Comparison of ENCODE assay signal across 10 mouse cellular contexts in the genomic region with DNA sequence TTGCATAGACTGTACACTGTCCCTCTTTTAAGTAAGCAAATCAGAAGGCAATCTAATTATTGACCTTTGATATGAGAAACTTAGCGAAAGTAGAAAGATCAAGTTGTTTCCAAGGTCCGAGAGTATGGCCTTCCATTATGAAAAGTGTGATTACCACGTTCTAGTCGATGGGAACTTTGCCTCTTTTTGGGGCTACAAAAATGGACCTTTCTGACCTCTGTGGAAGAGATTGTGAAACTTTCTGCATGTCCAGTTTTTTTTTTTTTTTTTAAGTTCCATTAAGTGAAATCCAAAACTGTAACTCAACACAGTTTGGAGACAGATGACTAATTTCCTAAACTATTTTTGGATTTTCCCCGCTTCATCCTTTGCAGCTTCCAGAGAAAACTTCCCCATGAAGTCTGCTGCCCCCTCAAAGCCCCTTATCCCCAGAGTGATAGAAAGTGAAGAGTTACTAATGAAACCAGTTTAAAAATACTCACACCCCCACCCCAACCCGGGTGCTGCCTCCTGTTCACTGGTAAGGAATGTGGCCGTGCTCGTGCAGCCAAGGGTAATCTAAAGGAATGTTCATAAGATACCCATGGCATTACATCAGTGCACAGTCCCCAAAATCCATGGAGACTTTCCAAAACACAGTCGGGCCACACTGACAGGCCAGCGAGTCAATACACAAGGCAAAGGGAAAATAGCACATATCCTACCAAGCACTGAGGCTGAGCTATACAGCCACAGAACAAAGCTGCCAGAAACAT. TPM values are rescaled to one million over a fixed set of nuclear protein-coding genes. Genes with fewer than 3 reads are reported as not detected.
A peak's percentile ranks its signal among the peaks of the same experiment; 100 is the strongest.
DNase-seq lines count a peak whose midpoint lies in the region; ATAC-seq and TF ChIP-seq lines count a peak whose summit lies in the region.
"Had no signal": no experiment of that assay in that cellular context is flagged by ENCODE, and none has a peak within 500 bp of the region (broad histone marks: within the 10 kb centered on the region; RNA-seq: fewer than 3 reads in every experiment).

No protein-coding gene starts in this region.

- H3K4me3 ChIP-seq in C2C12 (ENCODE audit: insufficient read depth, poor library complexity, severe bottlenecking), result no peak overlapping the region
- H3K4me3 ChIP-seq in lung, postnatal 0 days (ENCODE audit: low read depth, low read length), result no peak overlapping the region
- no peak overlapping the region for H3K4me3 ChIP-seq in forebrain, embryonic 16.5 days (replicated peaks; ENCODE audit: low read length)
- H3K4me3 ChIP-seq: forebrain, embryonic 12.5 days had no signal

- H3K36me3 ChIP-seq in C2C12 (ENCODE audit: control insufficient read depth, insufficient read depth), result no peaks in the 10 kb centered on the region
- H3K36me3 ChIP-seq in lung, postnatal 0 days (ENCODE audit: insufficient read depth, low read length), result no peaks in the 10 kb centered on the region
- H3K36me3 ChIP-seq in forebrain, embryonic 16.5 days (ENCODE audit: control insufficient read depth, insufficient read depth), result no peaks in the 10 kb centered on the region
- H3K36me3 ChIP-seq: forebrain, embryonic 12.5 days had no signal

- H3K9ac ChIP-seq in lung, postnatal 0 days (replicated peaks; ENCODE audit: low read depth), result no peak overlapping the region
- H3K9ac ChIP-seq in forebrain, embryonic 16.5 days (replicated peaks; ENCODE audit: low read depth, low read length), result no peak overlapping the region
- H3K9ac ChIP-seq: forebrain, embryonic 12.5 days had no signal

- 0 out of 2 replicates have a peak, but pooled peaks cover 3% of the 10 kb centered on the region for H3K4me1 ChIP-seq in lung, postnatal 0 days (ENCODE audit: insufficient read depth, low read depth, low read length)
- H3K4me1 ChIP-seq in forebrain, embryonic 16.5 days (replicated peaks; ENCODE audit: control insufficient read depth, insufficient read depth, low read length), result no peaks in the 10 kb centered on the region
- H3K4me1 ChIP-seq: forebrain, embryonic 12.5 days had no signal

- no peaks in the 10 kb centered on the region for H3K9me3 ChIP-seq in lung, postnatal 0 days (ENCODE audit: low read length)
- no peaks in the 10 kb centered on the region for H3K9me3 ChIP-seq in forebrain, embryonic 16.5 days (ENCODE audit: control insufficient read depth, low read length)
- H3K9me3 ChIP-seq: forebrain, embryonic 12.5 days had no signal

- H3K4me2 ChIP-seq in lung, postnatal 0 days (replicated peaks; ENCODE audit: low read depth, low read length), result no peak overlapping the region
- no peak overlapping the region for H3K4me2 ChIP-seq in forebrain, embryonic 16.5 days (ENCODE audit: low read length)
- H3K4me2 ChIP-seq: forebrain, embryonic 12.5 days had no signal

- ATAC-seq in lung, postnatal 0 days, result peak; percentile 80
- no peak for ATAC-seq in forebrain, embryonic 16.5 days
- ATAC-seq in cerebellum, adult (ENCODE audit: insufficient number of reproducible peaks, low FRiP score, low TSS enrichment), result no peak

- no peak for TF ChIP-seq CTCF in C2C12 (IDR thresholded peaks at IDR 0.05; ENCODE audit: control insufficient read depth, insufficient read depth, insufficient read length)
- TF ChIP-seq CTCF in lung, postnatal 0 days (IDR thresholded peaks at IDR 0.05), result no peak

- WGBS in lung, postnatal 0 days, result 41% methylated on average over 10 of the region's 10 CpGs
- WGBS in forebrain, embryonic 16.5 days, result 82% methylated on average over 10 of the region's 10 CpGs

- H3K79me3 ChIP-seq in C2C12 (ENCODE audit: low read depth), result no peaks in the 10 kb centered on the region

- no peaks in the 10 kb centered on the region for H3K27me3 ChIP-seq in C2C12 (ENCODE audit: control insufficient read depth, insufficient read depth, insufficient read length)
- no peaks in the 10 kb centered on the region for H3K27me3 ChIP-seq in lung, postnatal 0 days (replicated peaks; ENCODE audit: insufficient read depth, low read length)
- H3K27me3 ChIP-seq in forebrain, embryonic 16.5 days (replicated peaks; ENCODE audit: control insufficient read depth, insufficient read depth, low read length), result no peaks in the 10 kb centered on the region
- H3K27me3 ChIP-seq: forebrain, embryonic 12.5 days had no signal

- TF ChIP-seq EP300 in lung, postnatal 0 days (IDR thresholded peaks at IDR 0.05), result peak; percentile 19; the same call in 1 of the 2 replicates

- DNase-seq in adipocyte (ENCODE audit: low spot score), result peak; percentile 37
- peak; percentile 72 for DNase-seq in heart, adult 8-10 months (ENCODE audit: low spot score)
- DNase-seq in lung, postnatal 0 days (ENCODE audit: low spot score), result peak; percentile 63
- no peak for DNase-seq in cerebellum, postnatal 25 days
- DNase-seq: left cerebral cortex, postnatal 4 days; thymus, postnatal 14 days had no signal

- H3K79me2 ChIP-seq in C2C12 (ENCODE audit: control insufficient read depth, insufficient read depth), result no peaks in the 10 kb centered on the region

- H3K27ac ChIP-seq in lung, postnatal 0 days (ENCODE audit: low read length), result no peak overlapping the region
- no peak overlapping the region for H3K27ac ChIP-seq in forebrain, embryonic 16.5 days (ENCODE audit: low read length)
- H3K27ac ChIP-seq: forebrain, embryonic 12.5 days had no signal

- peak overlapping the region; percentile 7 for H3ac ChIP-seq in C2C12 (ENCODE audit: control insufficient read depth, insufficient read length, low read depth)

TF ChIP-seq in C2C12, 6 proteins besides CTCF, POLR2A, EP300 and RAD21:
- TF ChIP-seq MAX (IDR thresholded peaks at IDR 0.05) (peak; percentile 63), MYOG (IDR thresholded peaks at IDR 0.05; ENCODE audit: control insufficient read depth, extremely low read depth, insufficient read length) (no peak), CEBPB (IDR thresholded peaks at IDR 0.05; ENCODE audit: low read depth) (peak; percentile 97)
TF ChIP-seq in C2C12: peak in this region for 2.

RNA-seq across cellular contexts. Expression of a gene that starts 52.5 kb away (rescaled TPM):
- polyA plus RNA-seq in C2C12 (2012; fragmentation: generic; extraction: Trizol), result 18.8 TPM
- total RNA-seq in heart, adult 8-10 months (2022), result 10 to 100 TPM; 11.5 to 23.7 (median 13.9) TPM
- polyA plus RNA-seq in lung, postnatal 0 days (2015; fragmentation: Nextera tagmentation; extraction: Ambion mirVana), result 18.6 and 18.7 TPM in 2 replicates
- polyA plus RNA-seq in forebrain, embryonic 16.5 days (2015; fragmentation: Nextera tagmentation; extraction: Ambion mirVana), result 58.8 and 67.1 TPM in 2 replicates

Comparison
In these comparisons a context has a peak if more than half of its experiments do, and no peak if none do; other contexts are left out.
1. DNase-seq: peak in adipocyte (single experiment), heart, adult 8-10 months (single experiment) and lung, postnatal 0 days (single experiment); none in cerebellum, postnatal 25 days (0 of 2).